Mouse (Mus musculus) embryonic facial prominence, embryonic 14.5 days (tissue): ENCODE measurements at regions not wholly inside any gene's neighbourhood (a gene's known extent, or its start where the extent isn't known, plus 50 kb on each side); places are given as distances from the start of the nearest gene placed in this dataset.

Source experiments
- ATAC-seq: fragments of 200-750 bp; cut with Nextera tagmentation; 2 replicates; pipeline ENCODE4 v1.8.0; 2017; ENCODE audit warnings: low read depth, moderate number of reproducible peaks, moderate TSS enrichment
- DNase-seq: peaks from one replicate; pipeline ENCODE4 v3.0.0-alpha.2; 2015; ENCODE audit warnings: low spot score
- H3K27ac ChIP-seq: fragments of 300-500 bp; sonication (generic); replicated peaks from 2 replicates; pipeline ENCODE4 v1.5.1; 2014; ENCODE audit warnings: low read depth, mild to moderate bottlenecking, low read length, moderate library complexity
- H3K27me3 ChIP-seq: fragments of 300-500 bp; sonication (generic); replicated peaks from 2 replicates; pipeline ENCODE4 v1.6.1; 2014; ENCODE audit warnings: low read length; ENCODE audit not compliant: control insufficient read depth, insufficient read depth
- H3K36me3 ChIP-seq: fragments of 300-500 bp; sonication (generic); 2 replicates; pipeline ENCODE4 v1.6.1; 2014; ENCODE audit warnings: low read length, mixed read lengths; ENCODE audit not compliant: control insufficient read depth, insufficient read depth
- H3K4me1 ChIP-seq: fragments of 300-500 bp; sonication (generic); 2 replicates; pipeline ENCODE4 v1.6.1; 2014; ENCODE audit warnings: antibody characterized with exemption, low read length; ENCODE audit not compliant: control insufficient read depth, insufficient read depth
- H3K4me2 ChIP-seq: fragments of 300-500 bp; sonication (generic); 2 replicates; pipeline ENCODE4 v1.6.1; 2014; ENCODE audit warnings: low read depth, mild to moderate bottlenecking, low read length, moderate library complexity, mixed read lengths
- H3K4me3 ChIP-seq: fragments of 300-500 bp; sonication (generic); 2 replicates; pipeline ENCODE4 v1.5.1; 2014; ENCODE audit warnings: low read depth, mild to moderate bottlenecking, low read length
- H3K9ac ChIP-seq: fragments of 300-500 bp; sonication (generic); 2 replicates; pipeline ENCODE4 v1.6.1; 2014; ENCODE audit warnings: low read depth, mild to moderate bottlenecking, low read length, moderate library complexity, mixed read lengths
- H3K9me3 ChIP-seq: fragments of 300-500 bp; sonication (generic); 2 replicates; pipeline ENCODE4 v1.6.1; 2016; ENCODE audit warnings: low read length; ENCODE audit not compliant: control insufficient read depth
- WGBS: fragments of 180-500 bp; shearing (Covaris S2); extraction: QIAGEN DNeasy Blood & Tissue Kit; methylation state at CpG from one replicate; pipeline ENCODE4 v1.1.7; 2014; 5-methylcytosine and 5-hydroxymethylcytosine counted together

DNA sequence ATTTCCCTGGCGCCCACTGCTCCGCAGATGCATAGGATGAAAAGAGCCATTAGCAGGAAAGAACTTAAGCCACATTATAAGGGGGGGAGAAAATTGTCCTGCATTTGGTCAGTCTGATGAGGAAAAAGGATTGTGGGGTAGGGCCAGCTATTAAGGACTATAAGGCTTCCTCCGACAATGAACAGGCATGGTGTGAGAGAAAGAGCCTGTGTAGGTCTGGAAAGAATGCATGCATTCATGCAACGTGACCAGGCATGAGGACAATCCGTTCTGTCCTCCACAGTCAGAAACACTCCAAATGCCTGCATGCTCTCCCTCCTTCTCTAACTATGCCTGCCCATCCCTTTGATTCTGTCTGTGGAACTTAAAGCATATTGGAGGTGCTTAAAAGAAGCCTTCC lies 550.8 kb downstream of the Bcl11a start:
- 54% methylated on average over 5 of the region's 5 CpGs for WGBS
- H3K9me3 ChIP-seq, result no peaks in the 10 kb centered on the region
- DNase-seq (no peak), ATAC-seq (no peak)
- H3K36me3 ChIP-seq, result no peaks in the 10 kb centered on the region
- no peak overlapping the region for H3K4me3 ChIP-seq
- no peaks in the 10 kb centered on the region for H3K27me3 ChIP-seq
- no peak overlapping the region for H3K9ac ChIP-seq
- H3K27ac ChIP-seq, result no peak overlapping the region
- no peaks in the 10 kb centered on the region for H3K4me1 ChIP-seq
- no peak overlapping the region for H3K4me2 ChIP-seq

DNA sequence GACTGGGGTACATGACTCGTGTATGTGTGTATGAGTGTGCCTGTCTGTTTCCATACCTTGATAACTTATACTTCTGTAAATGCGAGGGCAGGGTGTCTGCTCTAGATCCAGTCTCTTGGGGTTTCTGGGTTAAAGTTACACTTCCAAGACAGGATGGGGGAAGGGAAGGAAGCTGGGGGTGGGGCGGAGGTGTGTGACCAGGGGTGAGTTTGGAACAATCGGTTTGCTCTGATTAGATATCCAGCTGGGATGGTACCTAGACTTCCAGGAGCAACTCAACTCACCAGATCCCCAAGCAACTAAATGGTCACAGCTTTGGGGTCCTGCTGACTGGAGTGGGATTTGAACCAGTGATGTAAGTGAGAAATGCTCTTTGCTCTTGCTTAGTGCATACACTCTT lies 551.6 kb downstream of the Bcl11a start:
- H3K4me3 ChIP-seq, result no peak overlapping the region
- no peak overlapping the region for H3K4me2 ChIP-seq
- ATAC-seq (no peak), DNase-seq (no peak)
- H3K27ac ChIP-seq, result no peak overlapping the region
- no peaks in the 10 kb centered on the region for H3K4me1 ChIP-seq
- H3K9me3 ChIP-seq, result no peaks in the 10 kb centered on the region
- H3K9ac ChIP-seq, result no peak overlapping the region
- no peaks in the 10 kb centered on the region for H3K36me3 ChIP-seq
- 44% methylated on average over 4 of the region's 4 CpGs for WGBS
- no peaks in the 10 kb centered on the region for H3K27me3 ChIP-seq

DNA sequence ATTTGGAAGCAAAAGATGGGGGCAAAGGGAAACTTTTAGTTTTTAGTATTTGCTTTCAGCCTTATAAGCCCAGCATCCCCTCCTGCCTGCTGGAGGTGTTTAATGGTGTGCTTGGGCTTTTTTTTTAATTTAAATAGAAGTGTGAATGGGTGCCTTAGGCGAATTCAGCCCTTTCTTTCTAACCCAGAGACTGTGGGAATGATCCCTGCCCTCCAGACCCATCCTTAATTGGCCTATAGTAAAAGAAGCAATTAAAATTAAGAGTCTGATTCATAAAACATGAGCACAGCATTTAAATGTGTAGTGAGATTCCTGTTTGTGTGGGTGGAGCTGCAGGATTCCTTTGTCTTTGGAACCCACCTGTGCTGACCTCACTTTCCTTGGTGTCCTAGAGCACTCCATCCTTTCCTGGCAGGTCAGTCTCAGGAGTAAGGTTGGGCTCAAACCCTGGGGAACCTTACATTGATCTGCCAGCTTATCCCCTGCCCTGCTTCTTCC lies 552.6 kb downstream of the Bcl11a start:
- no peak for DNase-seq
- ATAC-seq, result no peak
- no peak overlapping the region for H3K4me2 ChIP-seq
- no peak overlapping the region for H3K9ac ChIP-seq
- no peak overlapping the region for H3K4me3 ChIP-seq
- no peaks in the 10 kb centered on the region for H3K27me3 ChIP-seq
- H3K36me3 ChIP-seq, result no peaks in the 10 kb centered on the region
- no peaks in the 10 kb centered on the region for H3K4me1 ChIP-seq
- H3K27ac ChIP-seq, result no peak overlapping the region
- 50% methylated on average over 1 of the region's 1 CpGs for WGBS
- no peaks in the 10 kb centered on the region for H3K9me3 ChIP-seq

DNA sequence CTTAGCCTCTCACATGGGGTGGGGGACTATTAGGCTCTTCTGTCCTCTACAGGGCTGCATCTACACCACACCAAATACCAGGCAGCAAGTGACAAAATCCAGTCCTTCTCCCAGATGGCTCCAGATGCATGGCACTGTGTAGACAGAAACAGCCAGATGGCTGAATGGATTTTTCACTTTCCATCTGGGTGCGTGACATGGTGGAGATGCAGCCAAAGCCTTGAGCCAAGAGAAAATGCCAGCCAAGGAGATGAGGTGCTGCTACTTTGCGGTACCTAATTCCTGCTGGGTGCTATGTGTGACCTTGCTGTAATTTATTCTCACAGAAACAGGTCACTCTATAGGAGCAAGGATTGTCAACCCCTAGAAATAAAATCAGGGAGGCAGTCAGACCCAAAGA lies 553.8 kb downstream of the Bcl11a start:
- no peaks in the 10 kb centered on the region for H3K36me3 ChIP-seq
- no peaks in the 10 kb centered on the region for H3K27me3 ChIP-seq
- H3K27ac ChIP-seq, result no peak overlapping the region
- ATAC-seq (no peak), DNase-seq (no peak)
- H3K9ac ChIP-seq, result no peak overlapping the region
- no peak overlapping the region for H3K4me3 ChIP-seq
- H3K9me3 ChIP-seq, result no peaks in the 10 kb centered on the region
- 91% methylated on average over 2 of the region's 2 CpGs for WGBS
- H3K4me1 ChIP-seq, result no peaks in the 10 kb centered on the region
- no peak overlapping the region for H3K4me2 ChIP-seq

DNA sequence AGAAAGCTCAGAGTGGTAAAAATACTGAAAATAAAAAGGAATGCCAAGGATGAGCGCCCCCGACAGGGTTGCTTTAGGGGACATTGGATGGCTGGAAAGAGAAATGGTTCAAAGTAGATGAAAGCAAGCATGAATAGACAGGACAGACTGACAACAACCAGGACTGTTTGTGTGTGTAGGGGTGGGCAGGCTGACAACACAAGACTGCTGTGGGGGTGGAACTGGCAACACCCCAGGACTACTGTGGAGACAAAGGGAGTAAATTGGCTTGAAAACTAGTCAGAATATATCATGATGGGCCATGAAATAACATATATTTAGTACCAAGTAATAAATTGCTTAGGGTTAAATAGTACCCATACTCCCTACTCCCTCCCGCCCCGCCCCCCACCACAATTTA lies 558.9 kb downstream of the Bcl11a start:
- H3K4me3 ChIP-seq, result no peak overlapping the region
- H3K9ac ChIP-seq, result no peak overlapping the region
- H3K9me3 ChIP-seq, result no peaks in the 10 kb centered on the region
- 85% methylated on average over 4 of the region's 4 CpGs for WGBS
- no peaks in the 10 kb centered on the region for H3K27me3 ChIP-seq
- DNase-seq (no peak), ATAC-seq (no peak)
- H3K4me1 ChIP-seq, result no peaks in the 10 kb centered on the region
- no peaks in the 10 kb centered on the region for H3K36me3 ChIP-seq
- no peak overlapping the region for H3K4me2 ChIP-seq
- H3K27ac ChIP-seq, result no peak overlapping the region

DNA sequence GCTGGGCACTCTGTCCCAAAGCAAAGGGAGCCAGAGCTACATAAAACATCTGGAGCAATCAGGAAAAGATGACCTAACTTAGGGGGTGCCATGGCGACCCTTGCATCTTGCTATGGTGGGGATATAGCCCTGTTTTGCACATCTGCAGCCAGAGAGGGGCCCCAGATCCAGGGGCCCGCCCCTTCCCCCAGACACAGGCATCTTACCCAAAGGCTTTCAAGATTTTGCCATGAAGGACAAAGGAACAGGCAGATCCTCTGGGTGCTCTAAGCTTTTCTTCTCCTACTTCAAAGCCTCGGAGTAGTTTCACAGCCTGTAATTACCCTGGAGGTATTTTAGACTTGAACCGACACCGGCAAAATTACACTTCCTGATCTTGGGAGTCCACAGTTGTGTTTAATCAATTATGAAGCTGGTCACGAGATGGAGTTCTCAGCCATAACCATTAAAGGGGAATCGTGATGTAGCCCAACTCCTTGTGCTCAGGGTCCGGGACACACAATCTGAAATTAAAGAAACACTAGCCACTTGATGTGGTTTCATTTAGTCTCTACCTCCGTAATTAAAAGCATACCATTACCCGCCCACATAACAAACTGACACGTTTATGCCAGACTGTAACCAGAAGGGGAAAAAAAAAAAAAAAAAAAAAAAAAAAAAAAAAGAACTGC lies 565.7 kb downstream of the Bcl11a start:
- no peak overlapping the region for H3K4me3 ChIP-seq
- ATAC-seq (peak; percentile 38; the same call in 1 of the 2 replicates), DNase-seq (peak; percentile 69)
- no peaks in the 10 kb centered on the region for H3K36me3 ChIP-seq
- H3K4me1 ChIP-seq, result peaks cover 5% of the 10 kb centered on the region; the same call in 1 of the 2 replicates
- 18% methylated on average over 11 of the region's 11 CpGs for WGBS
- H3K27ac ChIP-seq, result 0 out of 2 replicates have a peak overlapping the region, but pooled peaks have one; percentile 11
- no peaks in the 10 kb centered on the region for H3K9me3 ChIP-seq
- H3K9ac ChIP-seq, result no peak overlapping the region
- peak overlapping the region; percentile 36 for H3K4me2 ChIP-seq
- H3K27me3 ChIP-seq, result no peaks in the 10 kb centered on the region

DNA sequence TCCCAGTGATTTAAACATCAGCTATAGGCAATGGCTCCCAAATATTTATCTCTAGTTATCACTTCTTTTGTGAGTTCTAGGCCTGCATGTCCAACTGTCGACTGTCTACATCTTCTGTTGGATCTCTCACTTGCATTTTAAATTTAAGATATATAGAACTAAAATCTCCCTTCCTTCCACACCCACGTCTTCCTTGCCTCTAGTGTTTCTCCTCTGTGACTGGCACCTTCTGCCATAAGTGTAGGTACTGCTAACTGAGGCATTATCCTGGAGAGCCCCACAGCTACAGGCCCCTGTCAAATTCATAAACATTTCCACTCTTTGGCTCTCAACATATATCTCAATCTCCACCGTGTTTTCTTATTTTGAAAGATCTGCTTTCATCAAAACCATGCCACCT lies 575.0 kb downstream of the Bcl11a start:
- H3K27me3 ChIP-seq, result no peaks in the 10 kb centered on the region
- H3K4me3 ChIP-seq, result no peak overlapping the region
- H3K27ac ChIP-seq, result no peak overlapping the region
- H3K4me1 ChIP-seq, result no peaks in the 10 kb centered on the region
- H3K9me3 ChIP-seq, result no peaks in the 10 kb centered on the region
- DNase-seq (no peak), ATAC-seq (no peak)
- H3K36me3 ChIP-seq, result no peaks in the 10 kb centered on the region
- H3K9ac ChIP-seq, result no peak overlapping the region
- WGBS, result 75% methylated on average over 3 of the region's 3 CpGs
- no peak overlapping the region for H3K4me2 ChIP-seq

DNA sequence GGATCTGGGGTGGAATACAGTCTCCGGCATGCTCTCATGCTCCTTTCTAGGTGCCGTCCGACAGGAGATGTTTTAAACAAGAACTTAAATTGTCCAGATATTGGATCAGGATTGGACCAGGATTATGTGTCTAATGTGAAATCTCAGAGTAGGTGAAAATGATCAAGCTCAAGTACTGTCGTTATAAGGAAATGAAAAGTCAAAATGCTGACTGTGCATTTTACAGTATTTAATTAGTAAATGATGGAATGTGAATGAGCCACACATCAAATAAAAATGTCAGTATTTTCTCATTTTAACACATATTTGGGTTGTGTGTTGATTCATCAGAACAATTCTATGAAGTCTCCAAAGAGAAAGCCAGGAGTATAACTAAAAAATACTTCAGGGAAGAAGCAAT lies 586.2 kb downstream of the Bcl11a start:
- ATAC-seq (no peak), DNase-seq (no peak)
- Histone ChIP-seq H3K27me3 (no peaks in the 10 kb centered on the region), H3K4me2 (no peak overlapping the region), H3K27ac (no peak overlapping the region), H3K4me1 (no peaks in the 10 kb centered on the region), H3K9me3 (no peaks in the 10 kb centered on the region), H3K36me3 (no peaks in the 10 kb centered on the region), H3K9ac (no peak overlapping the region), H3K4me3 (no peak overlapping the region)
- WGBS, result 80% methylated on average over 4 of the region's 4 CpGs

DNA sequence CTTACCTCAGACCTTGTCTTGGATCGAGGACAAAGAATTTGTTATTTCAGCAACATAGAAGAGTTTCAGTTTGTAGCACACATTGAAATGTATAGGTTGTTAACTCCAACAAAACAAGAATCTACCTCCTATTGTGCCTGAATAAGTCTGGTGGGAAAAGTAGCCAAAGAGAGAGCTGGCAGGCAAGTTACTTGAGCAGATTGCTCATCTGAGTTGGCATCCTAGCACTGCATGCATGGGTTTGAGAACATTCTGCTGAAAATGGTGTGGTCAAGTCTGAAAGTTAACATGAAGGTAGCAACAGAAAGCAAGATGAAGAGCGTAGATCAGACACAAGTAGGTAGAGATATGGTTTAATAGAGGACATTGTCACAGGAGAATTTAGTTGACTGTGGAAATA lies 587.5 kb downstream of the Bcl11a start:
- Histone ChIP-seq H3K4me1 (no peaks in the 10 kb centered on the region), H3K27me3 (no peaks in the 10 kb centered on the region), H3K4me3 (no peak overlapping the region), H3K9me3 (no peaks in the 10 kb centered on the region), H3K9ac (no peak overlapping the region), H3K27ac (no peak overlapping the region), H3K4me2 (no peak overlapping the region), H3K36me3 (no peaks in the 10 kb centered on the region)
- DNase-seq (no peak), ATAC-seq (no peak)
- 91% methylated on average over 2 of the region's 2 CpGs for WGBS
